Mouse (Mus musculus) right cerebral cortex, postnatal 14 days (tissue): ENCODE measurements around the gene Samd4b.

Experiments
- DNase-seq: peaks from one replicate; pipeline ENCODE4 v3.0.0; 2022

Gene Samd4b

GRCm38 (mm10) chr7:28375176-28375921, 222.6 kb downstream of the Samd4b start:
- DNase-seq = peak; percentile 80

- no peak for DNase-seq
Observed at GRCm38 (mm10) chr7:28374647-28375046, 223.3 kb downstream of the Samd4b start.

- no peak for DNase-seq
Observed at GRCm38 (mm10) chr7:28373891-28374495, 224.0 kb downstream of the Samd4b start.

- DNase-seq = peak; percentile 77
Observed at GRCm38 (mm10) chr7:28373131-28373581, 224.8 kb downstream of the Samd4b start.

GRCm38 (mm10) chr7:28372251-28373108, 225.5 kb downstream of the Samd4b start, which contains the start of gene Plekhg2:
Gene Plekhg2, minus strand, starts transcription at chr7:28372599.
- DNase-seq = peak; percentile 89

GRCm38 (mm10) chr7:28371514-28371989, 226.4 kb downstream of the Samd4b start:
- DNase-seq = no peak

- no peak for DNase-seq
Observed at GRCm38 (mm10) chr7:28370977-28371513, 226.9 kb downstream of the Samd4b start.

GRCm38 (mm10) chr7:28370051-28370450, 227.9 kb downstream of the Samd4b start:
- no peak for DNase-seq

- DNase-seq = no peak
Observed at GRCm38 (mm10) chr7:28368276-28368920, 229.5 kb downstream of the Samd4b start.

GRCm38 (mm10) chr7:28367663-28368275, 230.2 kb downstream of the Samd4b start:
- DNase-seq = no peak

GRCm38 (mm10) chr7:28362441-28363060, 235.4 kb downstream of the Samd4b start:
- no peak for DNase-seq

GRCm38 (mm10) chr7:28361647-28362341, 236.2 kb downstream of the Samd4b start:
- no peak for DNase-seq

- no peak for DNase-seq
Observed at GRCm38 (mm10) chr7:28360291-28360690, 237.7 kb downstream of the Samd4b start.

- no peak for DNase-seq
Observed at GRCm38 (mm10) chr7:28359854-28360253, 238.1 kb downstream of the Samd4b start.

- DNase-seq = no peak
Observed at GRCm38 (mm10) chr7:28358431-28358830, 239.5 kb downstream of the Samd4b start.

- no peak for DNase-seq
Observed at GRCm38 (mm10) chr7:28357984-28358383, 240.0 kb downstream of the Samd4b start.

- DNase-seq = no peak
Observed at GRCm38 (mm10) chr7:28356981-28357380, 241.0 kb downstream of the Samd4b start.

- no peak for DNase-seq
Observed at GRCm38 (mm10) chr7:28355221-28355620, 242.7 kb downstream of the Samd4b start.

- no peak for DNase-seq
Observed at GRCm38 (mm10) chr7:28354596-28354995, 243.3 kb downstream of the Samd4b start.

GRCm38 (mm10) chr7:28354113-28354581, 243.8 kb downstream of the Samd4b start:
- no peak for DNase-seq

GRCm38 (mm10) chr7:28353267-28353666, 244.7 kb downstream of the Samd4b start:
- DNase-seq = no peak
